Mouse (Mus musculus) heart, embryonic 13.5 days (tissue): ENCODE measurements around the gene Gapdh. TPM values are rescaled to one million over a fixed set of nuclear protein-coding genes. Genes with fewer than 3 reads are reported as not detected.

ENCODE experiments used
- ATAC-seq: fragments of 200-750 bp; cut with Nextera tagmentation; 2 replicates; pipeline ENCODE4 v1.8.0; 2017; ENCODE audit warnings: moderate TSS enrichment; ENCODE audit not compliant: insufficient number of reproducible peaks, low FRiP score, low TSS enrichment; ENCODE audit errors: extremely low read depth
- H3K27ac ChIP-seq: fragments of 300-500 bp; sonication (generic); replicated peaks from 2 replicates; pipeline ENCODE4 v1.5.1; 2015; ENCODE audit warnings: moderate library complexity, mild to moderate bottlenecking, inconsistent platforms
- H3K27me3 ChIP-seq: fragments of 300-500 bp; sonication (generic); replicated peaks from 2 replicates; pipeline ENCODE4 v1.6.1; 2015; ENCODE audit warnings: mild to moderate bottlenecking, inconsistent platforms
- H3K36me3 ChIP-seq: fragments of 300-500 bp; sonication (generic); 2 replicates; pipeline ENCODE4 v1.6.1; 2015; ENCODE audit warnings: mild to moderate bottlenecking, inconsistent platforms
- H3K4me1 ChIP-seq: fragments of 300-500 bp; sonication (generic); 2 replicates; pipeline ENCODE4 v1.6.1; 2015; ENCODE audit warnings: inconsistent platforms
- H3K4me2 ChIP-seq: fragments of 300-500 bp; sonication (generic); 2 replicates; pipeline ENCODE4 v1.6.1; 2015; ENCODE audit warnings: inconsistent platforms, mild to moderate bottlenecking, moderate library complexity
- H3K4me3 ChIP-seq: fragments of 300-500 bp; sonication (generic); 2 replicates; pipeline ENCODE4 v1.5.1; 2015; ENCODE audit warnings: moderate library complexity, mild to moderate bottlenecking, inconsistent platforms
- H3K9ac ChIP-seq: fragments of 300-500 bp; sonication (generic); 2 replicates; pipeline ENCODE4 v1.6.1; 2015; ENCODE audit warnings: inconsistent platforms, mild to moderate bottlenecking, moderate library complexity
- H3K9me3 ChIP-seq: fragments of 300-500 bp; sonication (generic); 2 replicates; pipeline ENCODE4 v1.6.1; 2016; ENCODE audit warnings: inconsistent platforms
- WGBS: fragments of 180-500 bp; shearing (Covaris S2); methylation state at CpG from one replicate; pipeline ENCODE4 v1.1.7; 2015; ENCODE audit warnings: mixed read lengths; 5-methylcytosine and 5-hydroxymethylcytosine counted together
- polyA plus RNA-seq: library from polyadenylated mRNA; unstranded; fragments of >200 nt; fragmentation: Nextera tagmentation; extraction: Ambion mirVana; gene quantifications from 2 replicates; pipeline ENCODE4 v1.2.1, GENCODE M21; 2015

Gene Gapdh
- polyA plus RNA-seq, 1 experiment from 2014 or later = 4,266 TPM

GRCm38 (mm10) chr6:125158944-125159492 is 7.2 kb downstream of the Gapdh start:
- 82% methylated on average over 15 of the region's 15 CpGs for WGBS
- H3K36me3 ChIP-seq = peaks cover 90% of the 10 kb centered on the region
- H3K9ac ChIP-seq = no peak overlapping the region
- H3K9me3 ChIP-seq = no peaks in the 10 kb centered on the region
- H3K27me3 ChIP-seq = no peaks in the 10 kb centered on the region
- H3K4me1 ChIP-seq = peaks cover 37% of the 10 kb centered on the region
- no peak for ATAC-seq
- H3K27ac ChIP-seq = no peak overlapping the region
- H3K4me2 ChIP-seq = no peak overlapping the region
- H3K4me3 ChIP-seq = no peak overlapping the region

DNA sequence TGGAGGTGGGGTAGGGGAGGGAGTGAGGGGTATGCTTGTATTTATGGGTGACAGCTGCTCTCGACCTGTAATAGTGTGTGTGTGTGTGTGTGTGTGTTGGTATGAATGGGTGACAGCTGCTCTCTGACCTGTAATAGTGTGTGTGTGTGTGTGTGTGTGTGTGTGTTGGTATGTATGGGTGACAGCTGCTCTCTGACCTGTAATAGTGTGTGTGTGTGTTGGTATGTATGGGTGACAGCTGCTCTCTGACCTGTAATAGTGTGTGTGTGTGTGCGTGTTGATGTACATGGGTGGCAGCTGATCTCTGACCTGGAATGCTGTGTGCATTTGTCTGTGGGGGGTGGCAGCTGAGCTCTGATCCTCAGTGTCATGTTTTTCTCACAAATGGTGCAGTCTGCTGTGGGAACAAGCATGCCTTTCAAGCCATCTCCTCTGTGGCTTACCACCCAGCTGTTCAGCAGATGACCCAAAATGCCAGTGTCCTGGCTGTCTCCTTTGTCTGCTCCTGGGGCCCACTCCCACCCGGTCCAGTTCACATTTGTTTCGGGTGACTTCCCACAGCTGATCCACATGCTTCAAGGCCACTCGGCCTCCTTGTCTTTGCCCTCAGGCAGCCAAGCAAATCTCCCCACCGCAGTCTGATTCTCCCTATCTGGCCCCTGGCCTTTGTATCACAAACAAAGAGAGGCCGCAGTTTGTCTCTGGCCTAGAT is 9.2 kb downstream of the Gapdh start:
- Histone ChIP-seq H3K4me2 (no peak overlapping the region), H3K4me3 (no peak overlapping the region), H3K9me3 (no peaks in the 10 kb centered on the region), H3K9ac (0 out of 2 replicates have a peak overlapping the region, but pooled peaks have one; percentile 44), H3K27ac (no peak overlapping the region), H3K4me1 (peaks cover 25% of the 10 kb centered on the region), H3K27me3 (no peaks in the 10 kb centered on the region), H3K36me3 (peaks cover 91% of the 10 kb centered on the region)
- WGBS = 74% methylated on average over 7 of the region's 7 CpGs
- ATAC-seq = no peak

GRCm38 (mm10) chr6:125156491-125156890 is 9.8 kb downstream of the Gapdh start:
- no peak overlapping the region for H3K4me3 ChIP-seq
- no peak for ATAC-seq
- no peaks in the 10 kb centered on the region for H3K27me3 ChIP-seq
- 83% methylated on average over 3 of the region's 3 CpGs for whole genome bisulfite sequencing
- no peaks in the 10 kb centered on the region for H3K9me3 ChIP-seq
- H3K36me3 ChIP-seq = peaks cover 92% of the 10 kb centered on the region
- no peak overlapping the region for H3K4me2 ChIP-seq
- H3K9ac ChIP-seq = no peak overlapping the region
- H3K27ac ChIP-seq = no peak overlapping the region
- H3K4me1 ChIP-seq = peaks cover 19% of the 10 kb centered on the region

GRCm38 (mm10) chr6:125155262-125155661 is 11.0 kb downstream of the Gapdh start:
- H3K36me3 ChIP-seq = peaks cover 87% of the 10 kb centered on the region
- no peak overlapping the region for H3K4me2 ChIP-seq
- no peaks in the 10 kb centered on the region for H3K9me3 ChIP-seq
- 88% methylated on average over 8 of the region's 8 CpGs for WGBS
- H3K27ac ChIP-seq = no peak overlapping the region
- peaks cover 12% of the 10 kb centered on the region for H3K4me1 ChIP-seq
- H3K9ac ChIP-seq = no peak overlapping the region
- H3K4me3 ChIP-seq = no peak overlapping the region
- no peaks in the 10 kb centered on the region for H3K27me3 ChIP-seq
- ATAC-seq = no peak

DNA sequence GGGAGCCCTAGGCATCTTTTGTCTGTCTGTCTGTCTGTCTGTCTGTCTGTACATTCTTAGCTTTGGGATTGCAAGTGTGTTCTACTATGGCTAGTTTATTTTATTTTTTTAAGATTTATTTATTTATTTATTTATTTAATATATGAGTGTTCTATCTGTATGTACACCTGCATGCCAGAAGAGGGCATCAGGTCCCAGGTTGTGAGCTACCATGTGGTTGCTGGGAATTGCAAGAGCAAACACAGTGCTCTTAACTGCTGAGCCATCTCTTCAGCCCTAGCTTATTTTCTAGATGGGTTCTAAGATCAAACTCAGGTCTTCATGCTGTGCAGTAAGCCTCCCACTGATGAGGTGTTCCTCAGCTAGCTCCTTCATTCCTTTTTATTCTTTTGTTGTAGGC is 11.7 kb downstream of the Gapdh start:
- H3K9ac ChIP-seq = no peak overlapping the region
- no peak overlapping the region for H3K4me2 ChIP-seq
- H3K27me3 ChIP-seq = no peaks in the 10 kb centered on the region
- H3K4me3 ChIP-seq = no peak overlapping the region
- H3K27ac ChIP-seq = no peak overlapping the region
- H3K36me3 ChIP-seq = peaks cover 80% of the 10 kb centered on the region
- H3K4me1 ChIP-seq = peaks cover 13% of the 10 kb centered on the region
- H3K9me3 ChIP-seq = no peaks in the 10 kb centered on the region
- no peak for ATAC-seq

- Histone ChIP-seq H3K9me3 (no peaks in the 10 kb centered on the region), H3K27ac (no peak overlapping the region), H3K4me3 (no peak overlapping the region), H3K36me3 (peaks cover 71% of the 10 kb centered on the region), H3K4me2 (no peak overlapping the region), H3K27me3 (no peaks in the 10 kb centered on the region), H3K9ac (no peak overlapping the region), H3K4me1 (peaks cover 21% of the 10 kb centered on the region)
- WGBS = 84% methylated on average over 4 of the region's 4 CpGs
- ATAC-seq = no peak
Measured at GRCm38 (mm10) chr6:125153682-125154081, 12.6 kb downstream of the Gapdh start.

- Histone ChIP-seq H3K9me3 (no peaks in the 10 kb centered on the region), H3K4me1 (peaks cover 28% of the 10 kb centered on the region), H3K9ac (no peak overlapping the region), H3K36me3 (peaks cover 66% of the 10 kb centered on the region), H3K4me2 (no peak overlapping the region), H3K27me3 (no peaks in the 10 kb centered on the region), H3K27ac (no peak overlapping the region), H3K4me3 (no peak overlapping the region)
- 73% methylated on average over 5 of the region's 5 CpGs for WGBS
- no peak for ATAC-seq
Measured at GRCm38 (mm10) chr6:125153018-125153389, 13.3 kb downstream of the Gapdh start.

GRCm38 (mm10) chr6:125152212-125153017 is 13.9 kb downstream of the Gapdh start:
- H3K27ac ChIP-seq = no peak overlapping the region
- H3K9me3 ChIP-seq = no peaks in the 10 kb centered on the region
- H3K4me2 ChIP-seq = no peak overlapping the region
- H3K9ac ChIP-seq = no peak overlapping the region
- 74% methylated on average over 22 of the region's 22 CpGs for WGBS
- no peaks in the 10 kb centered on the region for H3K27me3 ChIP-seq
- peaks cover 34% of the 10 kb centered on the region for H3K4me1 ChIP-seq
- no peak for ATAC-seq
- H3K4me3 ChIP-seq = no peak overlapping the region
- H3K36me3 ChIP-seq = peaks cover 60% of the 10 kb centered on the region

GRCm38 (mm10) chr6:125149569-125149950 is 16.7 kb downstream of the Gapdh start:
- Histone ChIP-seq H3K4me3 (no peak overlapping the region), H3K9me3 (no peaks in the 10 kb centered on the region), H3K27ac (peak overlapping the region; percentile 96), H3K36me3 (peaks cover 36% of the 10 kb centered on the region), H3K4me1 (peaks cover 56% of the 10 kb centered on the region), H3K27me3 (no peaks in the 10 kb centered on the region), H3K4me2 (peak overlapping the region; percentile 96), H3K9ac (peak overlapping the region; percentile 88)
- WGBS = 61% methylated on average over 7 of the region's 7 CpGs
- ATAC-seq = no peak

DNA sequence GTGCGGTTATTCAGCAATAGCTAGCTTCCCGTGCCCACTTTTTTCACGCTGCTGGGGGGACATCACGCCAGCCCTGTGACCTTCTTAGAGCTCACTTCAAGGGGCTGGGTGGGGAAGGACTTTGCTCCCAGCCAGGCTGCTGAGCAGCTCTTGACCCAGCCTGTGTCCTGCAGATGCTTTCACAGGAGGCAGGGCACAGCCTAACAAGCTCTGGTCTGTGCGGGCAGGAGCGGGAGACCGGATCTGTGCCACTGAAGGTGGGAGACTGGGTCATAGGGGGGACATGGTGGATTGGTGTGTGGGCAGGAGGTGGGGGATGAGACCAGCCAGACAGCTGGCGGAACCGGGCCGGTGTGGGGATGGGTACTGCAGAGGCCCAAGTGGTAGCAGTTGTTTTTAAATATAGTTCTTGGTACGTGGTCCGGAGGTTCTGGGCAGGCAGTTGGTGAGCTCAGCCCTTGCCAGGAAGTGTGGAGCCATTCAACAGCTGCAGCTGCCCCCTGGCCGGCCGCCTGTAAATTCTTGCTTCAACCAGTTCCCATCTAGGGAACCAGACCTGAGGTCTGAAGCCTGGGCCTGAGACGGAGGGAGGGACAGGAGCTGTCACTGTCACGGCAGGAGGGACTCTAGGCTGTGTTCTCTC is 17.2 kb downstream of the Gapdh start:
- peak overlapping the region; percentile 88 for H3K9ac ChIP-seq
- peak overlapping the region; percentile 96 for H3K27ac ChIP-seq
- ATAC-seq = no peak
- peaks cover 38% of the 10 kb centered on the region for H3K36me3 ChIP-seq
- peak overlapping the region; percentile 96 for H3K4me2 ChIP-seq
- no peaks in the 10 kb centered on the region for H3K27me3 ChIP-seq
- H3K4me1 ChIP-seq = peaks cover 59% of the 10 kb centered on the region
- 47% methylated on average over 16 of the region's 16 CpGs for WGBS
- H3K9me3 ChIP-seq = no peaks in the 10 kb centered on the region
- H3K4me3 ChIP-seq = peak overlapping the region; percentile 35

- H3K9ac ChIP-seq = peak overlapping the region; percentile 88
- peak; percentile 34; the same call in 1 of the 2 replicates for ATAC-seq
- H3K36me3 ChIP-seq = peaks cover 38% of the 10 kb centered on the region
- peak overlapping the region; percentile 96 for H3K27ac ChIP-seq
- peak overlapping the region; percentile 96 for H3K4me2 ChIP-seq
- no peaks in the 10 kb centered on the region for H3K27me3 ChIP-seq
- 26% methylated on average over 18 of the region's 18 CpGs for WGBS
- peaks cover 59% of the 10 kb centered on the region for H3K4me1 ChIP-seq
- H3K4me3 ChIP-seq = peak overlapping the region; percentile 35
- H3K9me3 ChIP-seq = no peaks in the 10 kb centered on the region
Measured at GRCm38 (mm10) chr6:125148251-125148925, 17.9 kb downstream of the Gapdh start.
